Mouse (Mus musculus): ENCODE measurements around the gene Ikzf3. TPM values are rescaled to one million over a fixed set of nuclear protein-coding genes. Genes with fewer than 3 reads are reported as not detected.

Ikzf3 gene
- polyA plus RNA-seq, 2 experiments from 2014 or later = 95.8 to 124 TPM

DNA sequence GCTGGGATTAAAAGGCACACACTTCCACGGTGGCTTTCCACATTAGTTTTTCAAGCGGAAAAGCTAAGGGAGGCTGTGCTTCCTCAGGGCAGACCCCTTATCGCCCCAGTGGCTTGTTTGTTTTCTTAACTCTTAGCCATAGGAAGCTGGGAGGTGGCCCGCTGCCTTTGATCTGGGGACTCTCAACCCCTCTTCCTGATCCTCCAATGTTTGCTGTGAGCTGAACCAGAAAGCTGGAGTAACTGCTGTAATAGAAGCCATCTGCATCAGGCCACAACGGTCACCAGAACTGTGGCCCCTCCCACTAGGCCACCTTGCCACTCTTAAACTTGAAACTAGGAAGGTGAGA lies 99.6 kb downstream of the Ikzf3 start, which contains the start of gene Grb7:
Gene Grb7, plus strand, starts transcription at position 182 of the 349 bp plus-strand sequence.
- no peak for ATAC-seq

DNA sequence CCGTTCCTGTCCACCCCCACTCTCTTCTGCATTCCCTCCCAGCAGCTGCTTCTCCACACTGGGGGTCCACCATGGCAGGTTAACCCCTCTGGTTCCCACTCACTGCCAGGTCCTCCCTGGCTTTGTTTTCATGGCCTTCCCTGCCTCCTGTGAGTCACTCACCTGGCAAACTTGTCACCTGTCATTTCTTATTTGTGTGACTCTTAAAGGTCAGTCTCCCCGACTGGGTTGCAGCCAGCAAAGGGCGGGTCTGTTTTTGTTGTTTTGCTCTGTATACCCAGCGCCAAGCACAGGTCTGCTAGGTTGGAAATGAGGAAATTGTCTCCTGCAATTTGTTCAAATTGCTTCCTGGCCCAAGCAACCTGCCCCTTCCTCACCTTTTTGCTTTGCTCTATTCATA lies 100.2 kb downstream of the Ikzf3 start:
- ATAC-seq = no peak

DNA sequence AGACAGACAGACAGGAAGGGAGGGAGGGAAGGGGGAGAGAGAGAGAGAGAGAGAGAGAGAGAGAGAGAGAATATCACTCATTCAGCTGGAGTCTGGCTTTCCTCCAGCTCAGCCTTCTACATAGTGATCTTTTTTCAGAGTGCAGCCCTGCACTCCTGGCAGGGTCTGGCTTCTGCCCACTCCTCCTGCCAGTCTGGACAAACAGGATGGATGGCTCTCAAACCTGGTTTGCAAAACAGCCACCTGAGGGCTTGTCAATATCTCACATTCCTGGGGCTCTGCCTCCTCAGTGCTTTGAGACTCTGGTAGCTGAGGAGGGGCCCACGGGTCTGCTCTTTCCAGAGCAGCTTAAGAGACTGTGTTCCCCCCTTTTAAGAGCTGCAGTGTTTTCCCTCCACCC lies 100.6 kb downstream of the Ikzf3 start:
- no peak for ATAC-seq

DNA sequence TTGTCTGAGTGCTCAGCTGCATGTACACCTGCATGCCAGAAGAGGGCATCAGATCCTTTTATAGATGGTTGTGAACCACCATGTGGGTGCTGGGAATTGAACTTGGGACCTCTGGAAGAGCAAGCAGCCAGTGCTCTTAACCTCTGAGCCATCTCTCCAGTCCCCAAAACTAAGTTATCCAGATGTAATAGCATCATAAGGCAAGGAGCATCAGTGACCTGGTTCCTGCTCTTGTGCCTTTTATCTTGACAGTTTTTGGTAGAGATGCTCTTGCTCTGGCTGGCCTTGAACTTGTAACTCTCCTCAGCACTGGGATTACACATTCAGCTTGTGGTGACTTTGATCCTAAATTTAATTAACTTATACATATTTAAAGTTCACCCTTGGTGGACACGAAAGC lies 102.1 kb downstream of the Ikzf3 start:
- ATAC-seq = no peak

DNA sequence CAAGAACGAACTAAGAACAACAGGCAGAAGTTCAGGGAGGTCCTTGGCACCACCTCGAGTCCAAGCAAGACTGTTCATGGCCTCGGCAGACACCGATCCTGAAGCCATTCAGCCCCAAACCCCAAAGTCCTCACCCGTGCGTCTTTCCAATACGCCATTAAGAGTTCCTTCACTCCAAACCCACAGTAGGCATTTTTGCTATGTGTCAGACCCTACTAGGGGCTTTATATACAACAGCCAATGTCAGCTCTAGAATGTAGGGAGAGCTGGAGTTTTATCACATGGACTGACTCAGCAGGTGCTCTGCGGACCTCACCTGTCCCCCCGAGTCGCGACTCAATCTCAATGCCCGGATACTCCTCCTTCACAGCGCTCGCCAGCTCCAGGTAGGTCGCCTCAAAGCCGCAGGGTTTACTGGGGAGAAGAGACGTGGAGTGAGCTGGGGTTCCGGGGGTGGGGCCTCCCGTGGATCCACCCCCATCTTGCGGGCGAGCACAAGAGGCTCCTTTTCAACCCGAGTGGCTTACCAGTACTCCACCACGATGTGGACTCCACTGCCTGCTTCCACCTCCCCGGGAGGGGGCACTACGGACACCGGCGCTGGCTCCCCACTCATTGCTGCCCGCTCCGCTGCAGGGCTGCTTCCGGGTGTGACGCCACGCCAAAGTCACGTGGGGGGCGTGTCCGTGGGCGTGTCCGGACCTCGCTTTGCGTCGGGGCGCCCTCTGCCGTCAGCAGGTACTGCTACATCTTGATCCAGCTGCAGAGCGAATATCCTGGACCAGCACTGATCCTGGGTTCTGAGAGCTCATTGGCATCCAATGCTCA lies 107.3 kb downstream of the Ikzf3 start, which contains the start of gene Mien1:
Gene Mien1, minus strand, starts transcription at position 661 of the 828 bp plus-strand sequence.
- ATAC-seq = peak; percentile 84

DNA sequence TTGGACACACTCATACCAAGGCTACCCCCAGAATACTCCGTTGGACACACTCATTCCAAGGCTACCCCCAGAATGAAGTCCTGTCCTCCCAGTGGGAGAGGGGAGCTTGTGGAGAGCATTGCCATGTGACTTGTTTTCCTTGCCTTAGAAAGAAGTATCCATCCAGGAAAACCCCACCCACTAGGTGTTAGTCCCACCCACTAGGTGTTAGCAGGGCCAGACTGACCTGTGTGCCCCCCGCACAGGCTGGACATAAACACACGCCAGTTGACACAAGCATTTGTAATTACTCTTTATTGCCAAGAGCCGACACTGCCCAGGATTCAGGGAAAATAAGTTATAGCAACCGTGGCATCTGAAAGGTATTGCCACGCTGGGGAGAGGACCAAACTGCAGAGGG lies 108.4 kb downstream of the Ikzf3 start:
- ATAC-seq = no peak

DNA sequence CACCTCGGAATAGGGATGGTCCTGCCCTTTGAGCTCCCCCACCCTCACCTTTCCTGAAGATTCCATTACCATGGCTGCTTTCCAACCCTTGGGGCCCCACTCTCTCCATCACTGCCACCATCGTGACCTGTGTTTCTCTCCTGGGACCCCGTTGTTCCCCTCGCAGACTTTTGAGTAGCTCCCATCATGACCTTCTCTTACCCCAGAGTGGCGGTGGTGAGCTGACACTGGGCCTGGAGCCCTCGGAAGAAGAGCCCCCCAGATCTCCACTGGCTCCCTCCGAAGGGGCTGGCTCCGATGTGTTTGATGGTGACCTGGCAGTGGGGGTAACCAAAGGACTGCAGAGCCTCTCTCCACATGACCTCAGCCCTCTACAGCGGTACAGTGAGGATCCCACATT lies 110.1 kb downstream of the Ikzf3 start:
- no peak for ATAC-seq

DNA sequence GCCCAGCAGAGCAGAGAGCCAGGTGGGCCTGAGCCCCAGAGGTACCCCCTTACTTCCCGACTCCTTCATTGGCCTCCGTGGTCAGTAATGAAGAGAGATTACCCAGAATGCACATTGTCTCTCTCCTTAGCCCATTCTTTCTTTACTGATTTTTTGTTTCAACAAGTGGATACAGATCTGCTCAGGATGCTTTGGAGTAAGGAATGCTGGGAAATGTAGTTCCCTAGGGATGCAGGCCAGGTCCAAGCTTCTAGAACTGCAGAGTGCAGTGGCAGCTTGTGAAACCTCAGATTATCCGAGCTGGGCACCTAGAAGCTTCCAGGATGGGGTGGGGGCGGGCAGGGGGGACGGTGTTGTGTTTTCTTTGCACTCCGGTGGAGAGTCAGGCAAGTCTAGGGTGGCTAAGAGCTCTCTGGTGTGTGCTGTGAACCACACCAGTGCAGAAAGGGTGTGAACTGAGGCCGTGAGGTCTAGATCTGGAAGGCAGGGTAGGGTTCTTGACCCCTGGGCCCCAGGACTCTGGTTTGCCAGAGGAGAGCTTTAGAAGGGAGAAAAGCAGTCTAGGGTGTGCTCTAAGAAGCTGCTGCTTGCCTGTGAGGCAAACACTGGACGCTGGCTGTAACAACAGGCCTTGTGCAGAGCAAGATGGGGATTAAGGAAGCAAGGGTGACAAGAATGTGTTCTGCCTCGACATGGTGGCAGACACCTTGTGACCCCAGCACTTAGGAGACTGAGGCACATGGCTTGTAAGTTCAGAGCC lies 113.9 kb downstream of the Ikzf3 start:
- ATAC-seq = no peak

DNA sequence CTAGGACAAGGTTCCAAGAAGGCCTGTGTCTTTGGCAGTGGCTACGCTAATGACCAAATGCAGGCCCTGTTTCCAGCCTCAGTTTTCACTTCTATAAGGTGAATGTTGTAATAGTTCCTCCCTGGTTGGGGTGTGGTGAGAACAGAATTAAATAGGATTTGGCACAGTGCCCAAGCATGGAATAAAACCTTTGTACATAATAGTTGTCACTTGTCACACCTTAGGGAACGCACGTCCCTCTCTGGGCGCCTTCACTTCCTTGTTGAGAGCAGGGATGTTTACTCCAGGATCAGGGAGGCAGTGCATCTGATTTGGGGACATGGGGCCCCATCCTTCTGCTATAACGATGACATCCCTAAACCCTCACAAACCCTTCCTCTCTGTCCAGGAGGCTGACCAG lies 117.4 kb downstream of the Ikzf3 start:
- no peak for ATAC-seq

DNA sequence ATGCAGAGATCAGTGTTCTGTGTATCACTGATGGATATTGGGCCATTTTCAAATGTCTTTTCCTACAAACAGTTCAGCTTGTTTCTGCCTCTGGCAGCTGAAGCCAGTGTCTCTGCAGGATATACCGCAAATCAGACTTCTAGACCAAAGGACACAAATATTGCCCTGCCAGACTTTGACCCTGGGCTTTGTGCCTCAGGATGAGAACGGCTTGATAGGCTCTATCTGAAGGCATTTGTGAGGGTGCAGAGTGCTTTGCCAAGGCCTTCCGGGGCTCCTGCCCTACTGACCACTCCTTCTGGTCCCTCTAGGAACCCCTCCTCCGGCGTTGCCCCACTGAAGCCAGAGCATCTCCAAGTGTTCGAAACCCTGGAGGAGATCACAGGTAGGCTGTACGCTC lies 119.2 kb downstream of the Ikzf3 start:
- no peak for ATAC-seq

DNA sequence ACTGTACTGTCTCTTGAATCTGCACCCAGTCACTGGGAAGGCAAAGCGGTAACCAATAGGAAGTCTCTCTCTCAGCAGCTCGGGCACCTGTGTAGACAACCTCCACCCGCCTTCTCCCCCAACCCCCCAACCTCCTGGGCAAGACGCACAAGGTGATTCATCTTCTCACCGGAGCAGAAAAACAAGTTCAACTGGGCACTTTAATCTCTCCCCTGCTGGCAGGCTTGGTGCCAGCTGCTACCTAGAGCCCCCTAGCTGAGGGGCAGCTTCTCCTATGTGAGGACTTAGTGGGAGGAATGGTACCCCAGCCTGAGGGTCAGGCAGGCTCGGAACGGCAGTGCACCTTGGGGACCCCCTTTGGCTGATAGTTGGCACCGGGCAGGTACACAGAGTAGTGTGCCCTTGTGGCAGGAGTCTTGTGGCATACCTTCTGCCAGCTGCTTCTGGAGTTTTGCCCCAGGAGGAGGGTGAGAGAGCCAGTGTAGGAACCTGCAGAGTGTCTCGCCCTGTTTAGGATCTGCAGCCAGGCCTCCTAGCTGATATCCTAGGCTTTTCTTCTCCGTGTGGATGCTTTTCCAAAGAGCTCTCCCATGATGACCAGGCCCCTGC lies 126.8 kb downstream of the Ikzf3 start:
- ATAC-seq = no peak

DNA sequence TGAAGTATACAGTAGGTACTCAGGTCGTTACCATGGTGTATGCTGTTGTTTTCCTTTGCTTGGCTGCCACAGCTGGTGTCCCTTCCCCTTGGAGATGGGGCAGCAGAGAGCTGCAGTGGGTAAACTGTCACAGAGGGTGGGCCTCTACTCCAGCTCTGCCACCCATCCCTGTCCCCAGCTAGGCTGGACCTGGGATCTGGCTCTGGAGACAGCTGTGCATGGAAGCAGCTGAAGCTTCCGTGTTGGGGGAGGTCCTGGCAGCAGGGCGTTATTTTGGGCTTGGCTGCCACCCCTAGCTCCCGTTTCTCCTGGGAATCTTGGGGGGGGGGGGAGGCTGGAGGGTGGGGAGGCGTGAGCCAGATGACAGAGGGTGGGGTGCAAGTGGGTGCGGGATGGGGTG lies 127.6 kb downstream of the Ikzf3 start:
- no peak for ATAC-seq

DNA sequence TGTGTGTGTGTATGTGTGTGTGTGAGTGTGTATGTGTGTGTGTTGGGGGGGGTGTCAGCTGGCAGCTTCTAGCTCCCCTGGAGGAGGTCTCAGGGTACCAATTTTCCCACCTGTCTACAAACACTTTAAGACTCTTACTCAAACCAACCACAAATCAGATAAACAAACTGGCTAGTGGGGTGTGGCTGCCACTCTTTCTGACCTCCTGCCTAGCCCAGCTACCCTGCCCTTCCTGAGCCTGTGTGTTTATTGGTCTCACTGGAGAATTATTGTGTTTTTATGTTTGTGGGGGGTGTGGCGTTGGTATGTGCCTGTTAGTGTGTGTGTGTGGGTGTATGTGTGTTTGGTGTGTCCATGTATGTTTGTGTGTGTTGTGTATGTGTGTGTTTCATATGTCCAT lies 128.8 kb downstream of the Ikzf3 start:
- ATAC-seq = no peak

Other genes starting within 250 kb of the Ikzf3 start
- not detected for gene Neurod2, start 216.4 kb downstream of the Ikzf3 start, polyA plus RNA-seq (2017; shearing (Covaris generic))
- gene Ppp1r1b, start 197.6 kb downstream of the Ikzf3 start, polyA plus RNA-seq (2017; shearing (Covaris generic)) = not detected
- 10 to 100 TPM; 33.3 to 42.1 TPM for gene Stard3, start 187.7 kb downstream of the Ikzf3 start, polyA plus RNA-seq (2017; shearing (Covaris generic))
- not detected for gene Tcap, start 162.2 kb downstream of the Ikzf3 start, polyA plus RNA-seq (2017; shearing (Covaris generic))
- not detected for gene Pnmt, start 159.6 kb downstream of the Ikzf3 start, polyA plus RNA-seq (2017; shearing (Covaris generic))
- 1 to 10 TPM; 3.3 to 4.0 TPM for gene Pgap3, start 145.5 kb downstream of the Ikzf3 start, polyA plus RNA-seq (2017; shearing (Covaris generic))
- gene Erbb2, start 133.6 kb downstream of the Ikzf3 start, polyA plus RNA-seq (2017; shearing (Covaris generic)) = under 1 TPM in 1 of 2 experiments, not detected in 1; 0.07 TPM
- gene Mien1, start 107.0 kb downstream of the Ikzf3 start, polyA plus RNA-seq (2017; shearing (Covaris generic)) = 100 to 1,000 TPM; 161 to 193 TPM
- gene Grb7, start 99.6 kb downstream of the Ikzf3 start, polyA plus RNA-seq (2017; shearing (Covaris generic)) = 1 to 10 TPM; 2.3 to 3.4 TPM
- 1 to 10 TPM; 4.2 to 7.1 TPM for gene Zpbp2, start 5.1 kb upstream of the Ikzf3 start, polyA plus RNA-seq (2017; shearing (Covaris generic))
- 10 to 100 TPM; 15.8 to 37.6 TPM for gene Ormdl3, start 41.3 kb upstream of the Ikzf3 start, polyA plus RNA-seq (2017; shearing (Covaris generic))
- gene Lrrc3c, start 52.3 kb upstream of the Ikzf3 start, polyA plus RNA-seq (2017; shearing (Covaris generic)) = not detected
- 1 to 10 TPM; 2.2 to 10.0 TPM for gene Gm12355, start 79.6 kb upstream of the Ikzf3 start, polyA plus RNA-seq (2017; shearing (Covaris generic))
- gene Gsdma3, start 80.3 kb upstream of the Ikzf3 start, polyA plus RNA-seq (2017; shearing (Covaris generic)) = not detected
- gene Gsdma2, start 100.7 kb upstream of the Ikzf3 start, polyA plus RNA-seq (2017; shearing (Covaris generic)) = not detected
- gene Gsdma, start 118.3 kb upstream of the Ikzf3 start, polyA plus RNA-seq (2017; shearing (Covaris generic)) = under 1 TPM in 1 of 2 experiments, not detected in 1; 0.20 TPM
- gene Psmd3, start 136.5 kb upstream of the Ikzf3 start, polyA plus RNA-seq (2017; shearing (Covaris generic)) = 10 to 100 TPM; 14.2 to 25.7 TPM
- gene Csf3, start 155.2 kb upstream of the Ikzf3 start, polyA plus RNA-seq (2017; shearing (Covaris generic)) = not detected
- gene Med24, start 183.4 kb upstream of the Ikzf3 start, polyA plus RNA-seq (2017; shearing (Covaris generic)) = 10 to 100 TPM; 19.1 to 27.9 TPM
- 1 to 10 TPM; 1.4 to 3.5 TPM for gene Thra, start 194.6 kb upstream of the Ikzf3 start, polyA plus RNA-seq (2017; shearing (Covaris generic))
- 1 to 10 TPM; 2.9 to 5.4 TPM for gene Nr1d1, start 229.3 kb upstream of the Ikzf3 start, polyA plus RNA-seq (2017; shearing (Covaris generic))
- 10 to 100 TPM; 19.9 to 22.0 TPM for gene Msl1, start 249.5 kb upstream of the Ikzf3 start, polyA plus RNA-seq (2017; shearing (Covaris generic))

Data from activated CD4-positive, CD25-positive, alpha-beta regulatory T cell, adult 4 months (primary cell).